ENCODE assay signal across 7 mouse cellular contexts in genomic region chr13:43560458-43561411, GRCm38 (mm10). TPM values are rescaled to one million over a fixed set of nuclear protein-coding genes. Genes with fewer than 3 reads are reported as not detected.
DNase-seq lines count a peak whose midpoint lies in the region; ATAC-seq and TF ChIP-seq lines count a peak whose summit lies in the region.

No protein-coding gene starts in this region.

- ATAC-seq in lung, embryonic 16.5 days (ENCODE audit: low read depth): no peak
- ATAC-seq in stomach, embryonic 15.5 days (ENCODE audit: insufficient read depth, low FRiP score, low read depth): no peak

- H3K9ac ChIP-seq in lung, embryonic 16.5 days (ENCODE audit: low read length): peak overlapping the region; percentile 85
- peak overlapping the region; percentile 70 for H3K9ac ChIP-seq in stomach, embryonic 15.5 days

- H3K27ac ChIP-seq in bone marrow, adult 2 months (ENCODE audit: control insufficient read depth, insufficient read depth, low read depth, low read length, poor library complexity): peak overlapping the region; percentile 99
- H3K27ac ChIP-seq in lung, embryonic 16.5 days (ENCODE audit: low read length): peak overlapping the region; percentile 75
- H3K27ac ChIP-seq in stomach, embryonic 15.5 days: peak overlapping the region; percentile 90

- no peak for TF ChIP-seq CTCF in bone marrow, adult 2 months (IDR thresholded peaks at IDR 0.05; ENCODE audit: control insufficient read depth, insufficient read depth, low read length)

- no peaks in the 10 kb centered on the region for H3K36me3 ChIP-seq in lung, embryonic 16.5 days (ENCODE audit: control insufficient read depth, insufficient read depth, low read length)
- no peaks in the 10 kb centered on the region for H3K36me3 ChIP-seq in stomach, embryonic 15.5 days

- H3K9me3 ChIP-seq in lung, embryonic 16.5 days (ENCODE audit: control insufficient read depth, low read length): no peaks in the 10 kb centered on the region
- no peaks in the 10 kb centered on the region for H3K9me3 ChIP-seq in stomach, embryonic 15.5 days

- no peak for TF ChIP-seq POLR2A in bone marrow, adult 2 months (IDR thresholded peaks at IDR 0.05; ENCODE audit: borderline replicate concordance, control insufficient read depth, low read depth, low read length)

- DNase-seq in MN1 (ENCODE audit: low spot score): peak; percentile 50
- peak; percentile 71 to 78 for DNase-seq in heart, adult 18-20 months
- peak; percentile 80 for DNase-seq in kidney, adult 18-20 months
- DNase-seq in cerebellum, postnatal 14 days: no peak

- peak overlapping the region; percentile 98 for H3K4me3 ChIP-seq in bone marrow, adult 2 months (replicated peaks; ENCODE audit: control insufficient read depth, low read depth, low read length)
- peak overlapping the region; percentile 89 for H3K4me3 ChIP-seq in lung, embryonic 16.5 days (ENCODE audit: low read length)
- peak overlapping the region; percentile 68 for H3K4me3 ChIP-seq in stomach, embryonic 15.5 days (replicated peaks)

- no peaks in the 10 kb centered on the region; the same call in 1 of the 2 replicates for H3K4me1 ChIP-seq in bone marrow, adult 2 months (ENCODE audit: control insufficient read depth, insufficient read depth, low read length)
- H3K4me1 ChIP-seq in lung, embryonic 16.5 days (replicated peaks; ENCODE audit: control insufficient read depth, insufficient read depth, low read length): peaks cover 16% of the 10 kb centered on the region
- peaks cover 5% of the 10 kb centered on the region; the same call in 1 of the 2 replicates for H3K4me1 ChIP-seq in stomach, embryonic 15.5 days

- under 1% methylated on average over 18 of the region's 18 CpGs for WGBS in bone marrow, adult 2 months
- WGBS in lung, embryonic 16.5 days: 10% methylated on average over 18 of the region's 18 CpGs
- 9% methylated on average over 18 of the region's 18 CpGs for WGBS in stomach, embryonic 15.5 days

- H3K27me3 ChIP-seq in lung, embryonic 16.5 days (ENCODE audit: control insufficient read depth, insufficient read depth, low read depth, low read length): no peaks in the 10 kb centered on the region
- H3K27me3 ChIP-seq in stomach, embryonic 15.5 days (replicated peaks): no peaks in the 10 kb centered on the region

- H3K4me2 ChIP-seq in lung, embryonic 16.5 days (ENCODE audit: low read depth, low read length): peak overlapping the region; percentile 93
- H3K4me2 ChIP-seq in stomach, embryonic 15.5 days: peak overlapping the region; percentile 93

RNA-seq across cellular contexts. Expression of gene Mcur1, which starts 0.7 kb away (rescaled TPM):
- 11.4 and 13.5 TPM in 2 replicates for polyA plus RNA-seq in bone marrow, adult 2 months (2011; ENCODE audit: insufficient read depth, insufficient read length, low replicate concordance, missing spikeins)
- 10 to 100 TPM; 49.3 to 52.2 TPM for total RNA-seq in heart, adult 18-20 months (2021)
- 15.9 and 16.4 TPM in 2 replicates for polyA plus RNA-seq in lung, embryonic 16.5 days (2015; fragmentation: Nextera tagmentation; extraction: Ambion mirVana)
- polyA plus RNA-seq in stomach, embryonic 15.5 days (2015; fragmentation: Nextera tagmentation; extraction: Ambion mirVana): 12.7 and 14.8 TPM in 2 replicates

RNA-seq across cellular contexts. Expression of gene Rnf182, which starts 54.8 kb away (rescaled TPM):
- 0.45 TPM in 1 of 2 replicates, not detected in the other for polyA plus RNA-seq in bone marrow, adult 2 months (2011; ENCODE audit: insufficient read depth, insufficient read length, low replicate concordance, missing spikeins)
- total RNA-seq in heart, adult 18-20 months (2021): not detected
- 3.6 and 4.3 TPM in 2 replicates for polyA plus RNA-seq in lung, embryonic 16.5 days (2015; fragmentation: Nextera tagmentation; extraction: Ambion mirVana)
- polyA plus RNA-seq in stomach, embryonic 15.5 days (2015; fragmentation: Nextera tagmentation; extraction: Ambion mirVana): 2.4 and 2.7 TPM in 2 replicates

Comparison
In these comparisons a context has a peak if more than half of its experiments do, and no peak if none do; other contexts are left out.
1. DNase-seq: peak in MN1 (single experiment), heart, adult 18-20 months (2 of 2) and kidney, adult 18-20 months (single experiment); none in cerebellum, postnatal 14 days (0 of 2).
2. Peak in every context shown above with its lines, with median percentiles within 50 percentile points of each other: H3K27ac ChIP-seq and H3K4me3 ChIP-seq.